Mouse (Mus musculus): Measurements from ENCODE around the gene Nup54.

- no peak for TF ChIP-seq FLI1 (IDR thresholded peaks at IDR 0.05; ENCODE audit: low read length)
- no peak for TF ChIP-seq GATA1 (IDR thresholded peaks at IDR 0.05; ENCODE audit: borderline replicate concordance, low read length)
These were observed 26.3 kb upstream of the Nup54 start for GRCm38 (mm10) chr5:92461321-92461720.
